ENCODE assay signal across 23 mouse cellular contexts in genomic region chr10:69725078-69725477, GRCm38 (mm10).
A peak's percentile ranks its signal among the peaks of the same experiment; 100 is the strongest.
DNase-seq lines count a peak whose midpoint lies in the region; ATAC-seq lines count a peak whose summit lies in the region.
"Had no signal": no experiment of that assay in that cellular context is flagged by ENCODE, and none has a peak within 500 bp of the region (broad histone marks: within the 10 kb centered on the region; RNA-seq: fewer than 3 reads in every experiment).

No protein-coding gene starts in this region.

- H3K36me3 ChIP-seq in forebrain, embryonic 14.5 days (ENCODE audit: control insufficient read depth, insufficient read depth, low read length) = no peaks in the 10 kb centered on the region
- H3K36me3 ChIP-seq in forebrain, embryonic 11.5 days (ENCODE audit: control insufficient read depth, insufficient read depth, low read length) = no peaks in the 10 kb centered on the region
- H3K36me3 ChIP-seq in midbrain, embryonic 11.5 days (ENCODE audit: control insufficient read depth, insufficient read depth, low read length) = no peaks in the 10 kb centered on the region
- no peaks in the 10 kb centered on the region for H3K36me3 ChIP-seq in midbrain, embryonic 16.5 days (ENCODE audit: control insufficient read depth, insufficient read depth, low read length)
- no peaks in the 10 kb centered on the region for H3K36me3 ChIP-seq in hindbrain, embryonic 12.5 days
- H3K36me3 ChIP-seq in neural tube, embryonic 13.5 days = no peaks in the 10 kb centered on the region
- H3K36me3 ChIP-seq: heart, embryonic 15.5 days; limb, embryonic 13.5 days; liver, embryonic 12.5 days had no signal

- no peak for DNase-seq in forebrain, embryonic 14.5 days (ENCODE audit: low spot score)
- no peak for DNase-seq in forebrain, embryonic 11.5 days (ENCODE audit: low spot score)
- no peak for DNase-seq in midbrain, embryonic 11.5 days (ENCODE audit: low spot score, missing footprints)
- DNase-seq: adrenal gland, postnatal 14 days; forebrain, postnatal 0 days; gastrocnemius, postnatal 36 days; heart, postnatal 36 days; kidney, adult 2 months; kidney, postnatal 10 days; layer of hippocampus, postnatal 36 days; lung, adult 18-20 months; lung, postnatal 14 days; retina, postnatal 1 day; right cerebral cortex, postnatal 25 days; spleen, adult 18-20 months had no signal

- H3K27ac ChIP-seq in forebrain, embryonic 14.5 days (ENCODE audit: low read depth, low read length) = 0 out of 2 replicates have a peak overlapping the region, but pooled peaks have one; percentile 5
- no peak overlapping the region for H3K27ac ChIP-seq in forebrain, embryonic 11.5 days (ENCODE audit: low read depth, low read length)
- H3K27ac ChIP-seq in midbrain, embryonic 11.5 days (ENCODE audit: low read depth, low read length) = no peak overlapping the region
- no peak overlapping the region for H3K27ac ChIP-seq in midbrain, embryonic 16.5 days (ENCODE audit: low read length)
- peak overlapping the region; percentile 68 for H3K27ac ChIP-seq in hindbrain, embryonic 12.5 days
- H3K27ac ChIP-seq in neural tube, embryonic 13.5 days (replicated peaks) = peak overlapping the region; percentile 59
- H3K27ac ChIP-seq: heart, embryonic 15.5 days; limb, embryonic 13.5 days; liver, embryonic 12.5 days had no signal

- no peak overlapping the region for H3K9ac ChIP-seq in forebrain, embryonic 14.5 days (ENCODE audit: low read length)
- no peak overlapping the region for H3K9ac ChIP-seq in forebrain, embryonic 11.5 days (ENCODE audit: low read length)
- no peak overlapping the region for H3K9ac ChIP-seq in midbrain, embryonic 11.5 days (ENCODE audit: low read length)
- no peak overlapping the region for H3K9ac ChIP-seq in midbrain, embryonic 16.5 days (ENCODE audit: low read depth, low read length)
- H3K9ac ChIP-seq in hindbrain, embryonic 12.5 days = no peak overlapping the region
- no peak overlapping the region; the same call in 1 of the 2 replicates for H3K9ac ChIP-seq in neural tube, embryonic 13.5 days
- H3K9ac ChIP-seq: forebrain, postnatal 0 days; heart, embryonic 15.5 days; limb, embryonic 13.5 days; liver, embryonic 12.5 days had no signal

- no peak overlapping the region for H3K4me2 ChIP-seq in forebrain, embryonic 14.5 days (ENCODE audit: low read length)
- no peak overlapping the region for H3K4me2 ChIP-seq in forebrain, embryonic 11.5 days (ENCODE audit: low read depth, low read length, severe bottlenecking)
- no peak overlapping the region for H3K4me2 ChIP-seq in midbrain, embryonic 11.5 days
- no peak overlapping the region for H3K4me2 ChIP-seq in midbrain, embryonic 16.5 days (ENCODE audit: low read length)
- no peak overlapping the region for H3K4me2 ChIP-seq in hindbrain, embryonic 12.5 days (replicated peaks)
- no peak overlapping the region for H3K4me2 ChIP-seq in neural tube, embryonic 13.5 days
- H3K4me2 ChIP-seq: heart, embryonic 15.5 days; limb, embryonic 13.5 days; liver, embryonic 12.5 days had no signal

- 84% methylated on average over 14 of the region's 14 CpGs for WGBS in forebrain, embryonic 14.5 days
- 85% methylated on average over 14 of the region's 14 CpGs for WGBS in forebrain, embryonic 11.5 days
- WGBS in midbrain, embryonic 11.5 days = 64% methylated on average over 14 of the region's 14 CpGs
- WGBS in midbrain, embryonic 16.5 days = 46% methylated on average over 14 of the region's 14 CpGs
- WGBS in hindbrain, embryonic 12.5 days = 52% methylated on average over 14 of the region's 14 CpGs
- 44% methylated on average over 14 of the region's 14 CpGs for WGBS in neural tube, embryonic 13.5 days

- H3K4me1 ChIP-seq in forebrain, embryonic 14.5 days (ENCODE audit: control insufficient read depth, insufficient read depth, low read length) = peaks cover 21% of the 10 kb centered on the region
- H3K4me1 ChIP-seq in forebrain, embryonic 11.5 days (replicated peaks; ENCODE audit: control insufficient read depth, insufficient read depth, low read length) = peaks cover 1% of the 10 kb centered on the region; the same call in 1 of the 2 replicates
- peaks cover 13% of the 10 kb centered on the region for H3K4me1 ChIP-seq in midbrain, embryonic 11.5 days (ENCODE audit: control insufficient read depth, insufficient read depth, low read length)
- H3K4me1 ChIP-seq in midbrain, embryonic 16.5 days (ENCODE audit: control insufficient read depth, insufficient read depth, low read length) = peaks cover 34% of the 10 kb centered on the region
- peaks cover 46% of the 10 kb centered on the region for H3K4me1 ChIP-seq in hindbrain, embryonic 12.5 days
- peaks cover 88% of the 10 kb centered on the region for H3K4me1 ChIP-seq in neural tube, embryonic 13.5 days (replicated peaks)
- H3K4me1 ChIP-seq: liver, embryonic 12.5 days had no signal

- no peak for ATAC-seq in forebrain, embryonic 14.5 days
- ATAC-seq in forebrain, embryonic 11.5 days (replicated peaks; ENCODE audit: low FRiP score) = no peak
- peak; percentile 47; the same call in 1 of the 2 replicates for ATAC-seq in midbrain, embryonic 11.5 days (ENCODE audit: low FRiP score)
- ATAC-seq in midbrain, embryonic 16.5 days = no peak
- ATAC-seq in hindbrain, embryonic 12.5 days (ENCODE audit: low FRiP score) = peak; percentile 62
- no peak for ATAC-seq in neural tube, embryonic 13.5 days (ENCODE audit: low read depth)
- no peak for ATAC-seq in megakaryocyte progenitor cell, adult 5-6 weeks (replicated peaks; ENCODE audit: poor library complexity)
- no peak for ATAC-seq in megakaryocyte-erythroid progenitor cell, adult 5-6 weeks (replicated peaks; ENCODE audit: low FRiP score, low TSS enrichment, poor library complexity, severe bottlenecking)
- ATAC-seq: forebrain, postnatal 0 days; liver, embryonic 12.5 days had no signal

- H3K27me3 ChIP-seq in forebrain, embryonic 14.5 days (replicated peaks; ENCODE audit: control insufficient read depth, insufficient read depth, low read length) = no peaks in the 10 kb centered on the region
- no peaks in the 10 kb centered on the region for H3K27me3 ChIP-seq in forebrain, embryonic 11.5 days (ENCODE audit: control insufficient read depth, insufficient read depth, low read length)
- H3K27me3 ChIP-seq in midbrain, embryonic 11.5 days (ENCODE audit: control insufficient read depth, insufficient read depth, low read length) = no peaks in the 10 kb centered on the region
- no peaks in the 10 kb centered on the region for H3K27me3 ChIP-seq in midbrain, embryonic 16.5 days (ENCODE audit: control insufficient read depth, insufficient read depth, low read depth, low read length)
- H3K27me3 ChIP-seq in hindbrain, embryonic 12.5 days = no peaks in the 10 kb centered on the region
- H3K27me3 ChIP-seq in neural tube, embryonic 13.5 days = no peaks in the 10 kb centered on the region
- H3K27me3 ChIP-seq: heart, embryonic 15.5 days; limb, embryonic 13.5 days; liver, embryonic 12.5 days had no signal

- H3K4me3 ChIP-seq in forebrain, embryonic 14.5 days (ENCODE audit: low read depth, low read length) = no peak overlapping the region
- H3K4me3 ChIP-seq in forebrain, embryonic 11.5 days (ENCODE audit: low read depth, low read length) = no peak overlapping the region
- H3K4me3 ChIP-seq in midbrain, embryonic 11.5 days (ENCODE audit: low read depth, low read length) = no peak overlapping the region
- no peak overlapping the region for H3K4me3 ChIP-seq in midbrain, embryonic 16.5 days (ENCODE audit: low read depth, low read length)
- no peak overlapping the region for H3K4me3 ChIP-seq in hindbrain, embryonic 12.5 days
- H3K4me3 ChIP-seq in neural tube, embryonic 13.5 days = no peak overlapping the region
- H3K4me3 ChIP-seq: heart, embryonic 15.5 days; limb, embryonic 13.5 days; liver, embryonic 12.5 days had no signal

- H3K9me3 ChIP-seq in forebrain, embryonic 14.5 days (replicated peaks; ENCODE audit: control insufficient read depth, low read length) = no peaks in the 10 kb centered on the region
- no peaks in the 10 kb centered on the region for H3K9me3 ChIP-seq in forebrain, embryonic 11.5 days (ENCODE audit: control insufficient read depth, low read length)
- no peaks in the 10 kb centered on the region for H3K9me3 ChIP-seq in midbrain, embryonic 11.5 days (ENCODE audit: control insufficient read depth, low read length)
- H3K9me3 ChIP-seq in midbrain, embryonic 16.5 days (replicated peaks; ENCODE audit: control insufficient read depth, low read length, poor library complexity, severe bottlenecking) = no peaks in the 10 kb centered on the region
- H3K9me3 ChIP-seq in hindbrain, embryonic 12.5 days (replicated peaks) = no peaks in the 10 kb centered on the region
- no peaks in the 10 kb centered on the region for H3K9me3 ChIP-seq in neural tube, embryonic 13.5 days
- H3K9me3 ChIP-seq: heart, embryonic 15.5 days; limb, embryonic 13.5 days; liver, embryonic 12.5 days had no signal

Comparison
In these comparisons a context has a peak if more than half of its experiments do, and no peak if none do; other contexts are left out.
1. ATAC-seq: peak in midbrain, embryonic 11.5 days (single experiment) and hindbrain, embryonic 12.5 days (single experiment); none in forebrain, embryonic 14.5 days (single experiment), forebrain, embryonic 11.5 days (single experiment), midbrain, embryonic 16.5 days (single experiment), neural tube, embryonic 13.5 days (single experiment), megakaryocyte progenitor cell, adult 5-6 weeks (single experiment) and megakaryocyte-erythroid progenitor cell, adult 5-6 weeks (single experiment).
2. H3K27ac ChIP-seq: peak in forebrain, embryonic 14.5 days (single experiment), hindbrain, embryonic 12.5 days (single experiment) and neural tube, embryonic 13.5 days (single experiment); none in forebrain, embryonic 11.5 days (single experiment), midbrain, embryonic 11.5 days (single experiment) and midbrain, embryonic 16.5 days (single experiment).